Mouse (Mus musculus): ENCODE measurements around the gene Prkch. TPM values are rescaled to one million over a fixed set of nuclear protein-coding genes. Genes with fewer than 3 reads are reported as not detected.
A peak's percentile ranks its signal among the peaks of the same experiment; 100 is the strongest.

Prkch gene
- polyA plus RNA-seq, 1 experiment = 43.1 TPM

DNA sequence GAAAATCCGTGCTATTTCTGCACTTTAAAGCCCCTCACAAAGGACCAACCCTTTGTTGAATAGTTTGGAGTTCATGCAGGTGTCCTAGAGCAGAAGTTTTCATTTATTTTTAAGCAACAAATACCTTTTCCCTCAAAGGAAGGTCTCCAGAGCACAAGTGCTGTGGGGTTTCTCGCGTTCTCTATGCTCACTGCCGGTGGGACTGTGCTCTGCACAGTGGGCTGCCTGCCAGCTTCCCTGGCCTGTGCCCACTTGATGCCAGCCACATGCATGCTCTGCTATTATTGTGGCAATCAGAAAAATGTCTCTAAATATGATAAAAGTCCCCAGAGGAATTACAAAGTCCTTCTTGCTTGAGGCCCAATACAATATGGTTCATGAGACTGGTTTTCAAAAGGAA, 87.4 kb downstream of the Prkch start:
- Histone ChIP-seq H3K36me3 (ENCODE audit: control insufficient read depth, insufficient read depth, low read length) (no peaks in the 10 kb centered on the region), H3K27ac (ENCODE audit: control insufficient read depth, insufficient read depth, low read length) (no peak overlapping the region; the same call in 1 of the 2 replicates), H3K27me3 (ENCODE audit: control insufficient read depth, insufficient read depth, low read length) (no peaks in the 10 kb centered on the region), H3K4me3 (ENCODE audit: control insufficient read depth, insufficient read depth, low read length) (no peak overlapping the region), H3K4me1 (replicated peaks; ENCODE audit: control insufficient read depth, insufficient read depth, low read length) (peaks cover 38% of the 10 kb centered on the region)
- WGBS = 21% methylated on average over 4 of the region's 4 CpGs
- no peak for DNase-seq
- TF ChIP-seq POLR2A (IDR thresholded peaks at IDR 0.05; ENCODE audit: control insufficient read depth, extremely low read depth, insufficient read depth, low read length, poor library complexity) = no peak
- no peak for TF ChIP-seq CTCF (IDR thresholded peaks at IDR 0.05; ENCODE audit: borderline replicate concordance, control insufficient read depth, extremely low read depth, insufficient read depth, low read length, poor library complexity)

DNA sequence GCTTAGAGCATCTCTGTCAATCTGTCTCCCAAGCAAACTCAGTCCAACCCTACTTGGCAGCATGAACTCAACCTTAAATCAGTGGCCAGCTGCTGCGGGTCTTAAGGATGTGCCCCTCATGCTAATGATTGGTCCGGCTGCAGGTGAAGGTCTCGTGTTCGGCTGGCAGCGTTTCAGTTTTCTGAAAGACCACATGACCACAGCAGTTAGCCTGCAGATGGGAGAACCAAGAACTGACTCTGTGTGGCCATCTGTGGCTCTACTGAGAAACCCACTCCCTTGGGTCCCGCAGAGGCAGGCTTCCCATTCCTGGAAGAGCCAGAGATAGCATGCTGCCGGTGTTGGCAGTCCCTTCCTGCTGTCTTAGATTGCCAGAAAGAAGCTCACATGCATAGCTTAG, 89.2 kb downstream of the Prkch start:
- Histone ChIP-seq H3K36me3 (ENCODE audit: control insufficient read depth, insufficient read depth, low read length) (no peaks in the 10 kb centered on the region), H3K27ac (ENCODE audit: control insufficient read depth, insufficient read depth, low read length) (no peak overlapping the region), H3K4me3 (ENCODE audit: control insufficient read depth, insufficient read depth, low read length) (no peak overlapping the region), H3K27me3 (ENCODE audit: control insufficient read depth, insufficient read depth, low read length) (no peaks in the 10 kb centered on the region), H3K4me1 (replicated peaks; ENCODE audit: control insufficient read depth, insufficient read depth, low read length) (peaks cover 43% of the 10 kb centered on the region)
- no peak for TF ChIP-seq POLR2A (IDR thresholded peaks at IDR 0.05; ENCODE audit: control insufficient read depth, extremely low read depth, insufficient read depth, low read length, poor library complexity)
- TF ChIP-seq CTCF (IDR thresholded peaks at IDR 0.05; ENCODE audit: borderline replicate concordance, control insufficient read depth, extremely low read depth, insufficient read depth, low read length, poor library complexity) = no peak
- WGBS = 56% methylated on average over 7 of the region's 7 CpGs
- no peak for DNase-seq

DNA sequence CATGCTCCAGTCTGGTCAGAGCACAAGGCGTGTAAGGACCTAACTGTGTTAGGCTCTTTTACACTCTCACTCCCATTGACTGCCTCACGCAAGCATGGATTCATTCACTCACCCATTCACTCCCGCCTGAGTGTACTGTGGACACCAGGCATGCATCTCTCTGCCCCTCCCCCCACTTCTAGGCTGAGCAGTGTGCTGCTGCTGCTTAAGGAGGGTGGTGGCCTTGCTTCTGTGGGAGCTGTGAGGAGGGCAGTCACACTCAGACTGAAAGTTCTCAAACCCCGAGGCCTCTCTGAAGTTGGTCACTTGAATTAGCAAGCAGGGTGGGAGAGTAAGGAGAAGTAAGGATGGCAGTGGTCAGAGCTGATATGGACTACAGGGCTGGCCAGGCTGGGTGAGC, 90.6 kb downstream of the Prkch start:
- H3K4me1 ChIP-seq (replicated peaks; ENCODE audit: control insufficient read depth, insufficient read depth, low read length) = peaks cover 48% of the 10 kb centered on the region
- no peaks in the 10 kb centered on the region for H3K27me3 ChIP-seq (ENCODE audit: control insufficient read depth, insufficient read depth, low read length)
- H3K36me3 ChIP-seq (ENCODE audit: control insufficient read depth, insufficient read depth, low read length) = no peaks in the 10 kb centered on the region
- WGBS = 89% methylated on average over 4 of the region's 4 CpGs
- no peak for DNase-seq
- no peak overlapping the region for H3K27ac ChIP-seq (ENCODE audit: control insufficient read depth, insufficient read depth, low read length)
- no peak for TF ChIP-seq CTCF (IDR thresholded peaks at IDR 0.05; ENCODE audit: borderline replicate concordance, control insufficient read depth, extremely low read depth, insufficient read depth, low read length, poor library complexity)
- TF ChIP-seq POLR2A (IDR thresholded peaks at IDR 0.05; ENCODE audit: control insufficient read depth, extremely low read depth, insufficient read depth, low read length, poor library complexity) = no peak
- H3K4me3 ChIP-seq (ENCODE audit: control insufficient read depth, insufficient read depth, low read length) = no peak overlapping the region

DNA sequence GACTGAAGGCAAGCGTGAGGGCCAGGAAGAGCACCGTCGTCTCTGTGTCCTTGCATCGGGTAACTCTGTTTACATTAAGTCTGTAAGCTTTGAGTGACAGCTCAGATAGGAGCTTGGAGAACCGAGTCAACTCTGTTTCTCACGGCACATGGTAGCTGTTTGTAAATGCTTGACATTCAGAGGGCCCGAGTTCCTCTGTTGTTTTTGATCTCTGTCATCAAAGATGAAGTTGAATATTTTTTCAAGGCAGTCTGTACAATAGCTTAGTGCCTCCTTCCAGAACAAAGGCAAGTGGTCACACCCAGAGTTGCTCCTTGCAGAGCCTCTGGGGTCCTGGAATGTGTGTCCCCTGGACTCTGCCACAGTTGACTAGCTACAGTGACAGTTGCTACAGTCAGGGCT, 94.8 kb downstream of the Prkch start:
- DNase-seq = no peak
- 32% methylated on average over 7 of the region's 7 CpGs for WGBS
- H3K27ac ChIP-seq (ENCODE audit: control insufficient read depth, insufficient read depth, low read length) = peak overlapping the region; percentile 53; the same call in 1 of the 2 replicates
- TF ChIP-seq CTCF (IDR thresholded peaks at IDR 0.05; ENCODE audit: borderline replicate concordance, control insufficient read depth, extremely low read depth, insufficient read depth, low read length, poor library complexity) (no peak), POLR2A (IDR thresholded peaks at IDR 0.05; ENCODE audit: control insufficient read depth, extremely low read depth, insufficient read depth, low read length, poor library complexity) (no peak)
- no peaks in the 10 kb centered on the region for H3K27me3 ChIP-seq (ENCODE audit: control insufficient read depth, insufficient read depth, low read length)
- peaks cover 21% of the 10 kb centered on the region for H3K4me1 ChIP-seq (replicated peaks; ENCODE audit: control insufficient read depth, insufficient read depth, low read length)
- no peaks in the 10 kb centered on the region for H3K36me3 ChIP-seq (ENCODE audit: control insufficient read depth, insufficient read depth, low read length)
- H3K4me3 ChIP-seq (ENCODE audit: control insufficient read depth, insufficient read depth, low read length) = no peak overlapping the region

DNA sequence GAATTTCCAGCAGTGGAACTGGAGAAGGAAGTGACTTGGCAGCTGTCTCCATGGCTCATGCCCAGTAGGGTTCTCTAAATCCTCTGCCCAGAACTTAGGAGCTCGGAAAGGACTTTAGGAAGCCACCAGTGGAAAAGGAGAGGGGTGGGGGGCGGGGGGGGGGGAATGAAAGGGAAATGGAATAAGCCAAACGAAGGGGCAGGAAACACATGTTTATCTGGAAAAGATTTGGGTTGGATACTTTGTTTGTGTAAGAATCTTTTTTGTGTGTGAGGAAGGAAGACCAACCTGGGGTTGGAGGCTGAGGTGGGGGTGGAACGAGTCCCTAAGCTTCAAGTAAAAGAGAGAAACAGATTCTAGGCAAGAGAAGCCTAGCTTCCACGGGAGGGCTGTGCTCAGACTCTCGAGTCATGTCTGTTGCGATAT, 98.3 kb downstream of the Prkch start:
- no peak overlapping the region for H3K27ac ChIP-seq (ENCODE audit: control insufficient read depth, insufficient read depth, low read length)
- no peaks in the 10 kb centered on the region for H3K36me3 ChIP-seq (ENCODE audit: control insufficient read depth, insufficient read depth, low read length)
- H3K4me3 ChIP-seq (ENCODE audit: control insufficient read depth, insufficient read depth, low read length) = no peak overlapping the region
- H3K4me1 ChIP-seq (replicated peaks; ENCODE audit: control insufficient read depth, insufficient read depth, low read length) = peaks cover 35% of the 10 kb centered on the region
- WGBS = 87% methylated on average over 7 of the region's 7 CpGs
- no peaks in the 10 kb centered on the region for H3K27me3 ChIP-seq (ENCODE audit: control insufficient read depth, insufficient read depth, low read length)
- no peak for TF ChIP-seq CTCF (IDR thresholded peaks at IDR 0.05; ENCODE audit: borderline replicate concordance, control insufficient read depth, extremely low read depth, insufficient read depth, low read length, poor library complexity)
- TF ChIP-seq POLR2A (IDR thresholded peaks at IDR 0.05; ENCODE audit: control insufficient read depth, extremely low read depth, insufficient read depth, low read length, poor library complexity) = no peak
- DNase-seq = no peak

DNA sequence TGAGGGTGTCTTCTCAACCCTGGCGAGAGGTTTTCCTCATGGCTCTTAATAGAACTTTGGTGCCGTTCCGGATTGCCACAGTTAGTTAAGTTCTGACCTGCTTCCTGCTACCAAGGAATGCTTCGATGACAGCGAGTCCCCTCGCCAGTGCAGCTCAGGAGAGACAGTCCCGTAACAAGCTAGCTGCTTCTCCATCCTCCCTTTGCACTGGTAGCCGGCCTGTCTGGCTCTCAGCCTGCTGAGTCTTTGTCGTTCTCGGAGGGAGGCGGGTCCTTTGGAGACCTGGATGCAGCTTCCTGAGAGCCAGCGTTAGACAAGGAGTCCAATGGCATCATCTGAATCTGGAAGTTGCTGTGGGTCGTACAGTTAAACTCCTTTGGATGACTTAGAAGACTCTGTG, 101.3 kb downstream of the Prkch start:
- DNase-seq = no peak
- no peak for TF ChIP-seq CTCF (IDR thresholded peaks at IDR 0.05; ENCODE audit: borderline replicate concordance, control insufficient read depth, extremely low read depth, insufficient read depth, low read length, poor library complexity)
- no peak for TF ChIP-seq POLR2A (IDR thresholded peaks at IDR 0.05; ENCODE audit: control insufficient read depth, extremely low read depth, insufficient read depth, low read length, poor library complexity)
- Histone ChIP-seq H3K27ac (ENCODE audit: control insufficient read depth, insufficient read depth, low read length) (no peak overlapping the region), H3K4me1 (replicated peaks; ENCODE audit: control insufficient read depth, insufficient read depth, low read length) (peaks cover 31% of the 10 kb centered on the region), H3K36me3 (ENCODE audit: control insufficient read depth, insufficient read depth, low read length) (no peaks in the 10 kb centered on the region), H3K4me3 (ENCODE audit: control insufficient read depth, insufficient read depth, low read length) (no peak overlapping the region), H3K27me3 (ENCODE audit: control insufficient read depth, insufficient read depth, low read length) (no peaks in the 10 kb centered on the region)
- 92% methylated on average over 13 of the region's 13 CpGs for WGBS

DNA sequence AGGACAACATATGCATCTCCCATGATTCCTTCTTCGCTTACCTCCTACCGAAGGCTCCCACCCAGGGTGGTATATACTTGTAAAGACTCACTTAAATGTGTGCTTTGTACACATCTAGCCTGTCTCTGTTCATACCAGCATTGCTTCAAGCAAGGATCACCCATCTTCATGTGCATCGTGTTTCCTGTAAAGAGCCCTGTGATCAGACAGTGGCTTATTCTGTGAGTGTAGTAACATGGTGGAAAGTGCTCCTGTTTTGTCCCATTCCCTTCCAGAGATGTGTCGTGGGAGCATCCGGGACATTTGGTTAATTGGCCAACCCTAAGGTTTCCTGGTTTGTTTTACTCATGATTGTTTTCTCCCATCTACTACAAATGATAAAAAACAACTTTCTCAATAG, 101.9 kb downstream of the Prkch start:
- Histone ChIP-seq H3K36me3 (ENCODE audit: control insufficient read depth, insufficient read depth, low read length) (no peaks in the 10 kb centered on the region), H3K27me3 (ENCODE audit: control insufficient read depth, insufficient read depth, low read length) (no peaks in the 10 kb centered on the region), H3K27ac (ENCODE audit: control insufficient read depth, insufficient read depth, low read length) (no peak overlapping the region; the same call in 1 of the 2 replicates), H3K4me3 (ENCODE audit: control insufficient read depth, insufficient read depth, low read length) (no peak overlapping the region), H3K4me1 (replicated peaks; ENCODE audit: control insufficient read depth, insufficient read depth, low read length) (peaks cover 31% of the 10 kb centered on the region)
- DNase-seq = no peak
- TF ChIP-seq POLR2A (IDR thresholded peaks at IDR 0.05; ENCODE audit: control insufficient read depth, extremely low read depth, insufficient read depth, low read length, poor library complexity) (no peak), CTCF (IDR thresholded peaks at IDR 0.05; ENCODE audit: borderline replicate concordance, control insufficient read depth, extremely low read depth, insufficient read depth, low read length, poor library complexity) (no peak)
- 86% methylated on average over 5 of the region's 5 CpGs for WGBS

Data from thymus, adult 2 months (tissue).